Mouse (Mus musculus) limb, embryonic 14.5 days (tissue): Measurements from ENCODE around the gene Mrc2. TPM values are rescaled to one million over a fixed set of nuclear protein-coding genes. Genes with fewer than 3 reads are reported as not detected.

Experiments
- ATAC-seq: fragments of 200-750 bp; cut with Nextera tagmentation; 2 replicates; pipeline ENCODE4 v1.8.0; 2017; ENCODE audit warnings: low read depth, moderate number of reproducible peaks, moderate TSS enrichment; ENCODE audit not compliant: low FRiP score
- DNase-seq: peaks from one replicate; pipeline ENCODE4 v3.0.0-alpha.2; 2015; ENCODE audit warnings: low spot score
- H3K27ac ChIP-seq: fragments of 300-500 bp; sonication (generic); replicated peaks from 2 replicates; pipeline ENCODE4 v1.5.1; 2014; ENCODE audit warnings: low read depth, mild to moderate bottlenecking, low read length, moderate library complexity, mixed read lengths
- H3K27me3 ChIP-seq: fragments of 300-500 bp; sonication (generic); 2 replicates; pipeline ENCODE4 v1.6.1; 2014; ENCODE audit warnings: low read length, mixed read lengths; ENCODE audit not compliant: control insufficient read depth, insufficient read depth
- H3K36me3 ChIP-seq: fragments of 300-500 bp; sonication (generic); 2 replicates; pipeline ENCODE4 v1.6.1; 2014; ENCODE audit warnings: mild to moderate bottlenecking, low read length, moderate library complexity, mixed read lengths; ENCODE audit not compliant: control insufficient read depth, insufficient read depth
- H3K4me1 ChIP-seq: fragments of 300-500 bp; sonication (generic); 2 replicates; pipeline ENCODE4 v1.6.1; 2014; ENCODE audit warnings: antibody characterized with exemption, low read length, mixed read lengths; ENCODE audit not compliant: control insufficient read depth, insufficient read depth
- H3K4me2 ChIP-seq: fragments of 300-500 bp; sonication (generic); replicated peaks from 2 replicates; pipeline ENCODE4 v1.6.1; 2014; ENCODE audit warnings: low read depth, mild to moderate bottlenecking, low read length, moderate library complexity; ENCODE audit not compliant: severe bottlenecking
- H3K4me3 ChIP-seq: fragments of 300-500 bp; sonication (generic); replicated peaks from 2 replicates; pipeline ENCODE4 v1.5.1; 2014; ENCODE audit warnings: low read length
- H3K9ac ChIP-seq: fragments of 300-500 bp; sonication (generic); 2 replicates; pipeline ENCODE4 v1.6.1; 2014; ENCODE audit warnings: mild to moderate bottlenecking, low read depth, low read length, moderate library complexity; ENCODE audit not compliant: severe bottlenecking
- H3K9me3 ChIP-seq: fragments of 300-500 bp; sonication (generic); 2 replicates; pipeline ENCODE4 v1.6.1; 2016; ENCODE audit warnings: low read length; ENCODE audit not compliant: control insufficient read depth
- POLR2A ChIP-seq: fragments of 200-500 bp; IDR thresholded peaks from 2 replicates; pipeline ENCODE4 v1.8.0; 2012; ENCODE audit warnings: inconsistent platforms, mild to moderate bottlenecking, moderate library complexity, borderline replicate concordance; ENCODE audit not compliant: insufficient read depth, insufficient read length; ENCODE audit errors: extremely low read depth
- WGBS: fragments of 180-500 bp; shearing (Covaris S2); extraction: QIAGEN DNeasy Blood & Tissue Kit; methylation state at CpG from one replicate; pipeline ENCODE4 v1.1.7; 2014; 5-methylcytosine and 5-hydroxymethylcytosine counted together
- polyA plus RNA-seq, 2 experiments: library from polyadenylated mRNA; depleted of rRNA in 1 of 2; stranded (reverse) in 1 of 2; unstranded in 1 of 2; fragments of >200 nt; fragmentation: Nextera tagmentation in 1 of 2; extraction: Ambion mirVana in 1 of 2; gene quantifications; 2 replicates each; pipeline versions ENCODE4 v1.2.1 to v1.2.3; 2012 to 2014

Gene Mrc2
- polyA plus RNA-seq, 2 experiments = 26.4 to 98.5 TPM

GRCm38 (mm10) chr11:105390290-105390689 is 97.8 kb downstream of the Mrc2 start:
- Histone ChIP-seq H3K4me1 (no peaks in the 10 kb centered on the region), H3K27me3 (no peaks in the 10 kb centered on the region), H3K9ac (no peak overlapping the region), H3K9me3 (0 out of 2 replicates have a peak, but pooled peaks cover 4% of the 10 kb centered on the region), H3K4me3 (no peak overlapping the region), H3K4me2 (no peak overlapping the region), H3K27ac (no peak overlapping the region), H3K36me3 (no peaks in the 10 kb centered on the region)
- TF ChIP-seq POLR2A = no peak
- no peak for DNase-seq
- WGBS = 90% methylated on average over 7 of the region's 7 CpGs
- no peak for ATAC-seq

Other genes starting within 250 kb of the Mrc2 start
- 0.16 TPM in 1 of 2 replicates, not detected in the other for gene Efcab3, start 229.1 kb upstream of the Mrc2 start, polyA plus RNA-seq (2012; rRNA removed)
- gene Efcab3, start 229.1 kb upstream of the Mrc2 start, polyA plus RNA-seq (2014; fragmentation: Nextera tagmentation; extraction: Ambion mirVana) = 0.15 TPM in 1 of 2 replicates, not detected in the other
- 41.4 and 46.7 TPM in 2 replicates for gene Mettl2, start 166.2 kb upstream of the Mrc2 start, polyA plus RNA-seq (2012; rRNA removed)
- gene Mettl2, start 166.2 kb upstream of the Mrc2 start, polyA plus RNA-seq (2014; fragmentation: Nextera tagmentation; extraction: Ambion mirVana) = 31.9 and 41.4 TPM in 2 replicates
- not detected in 2 replicates for gene Gm10842, start 145.8 kb upstream of the Mrc2 start, polyA plus RNA-seq (2012; rRNA removed)
- not detected in 2 replicates for gene Gm10842, start 145.8 kb upstream of the Mrc2 start, polyA plus RNA-seq (2014; fragmentation: Nextera tagmentation; extraction: Ambion mirVana)
- 41.0 and 49.9 TPM in 2 replicates for gene Tlk2, start 113.8 kb upstream of the Mrc2 start, polyA plus RNA-seq (2012; rRNA removed)
- gene Tlk2, start 113.8 kb upstream of the Mrc2 start, polyA plus RNA-seq (2014; fragmentation: Nextera tagmentation; extraction: Ambion mirVana) = 27.8 and 29.6 TPM in 2 replicates
- 0.18 and 0.28 TPM in 2 replicates for gene March10, start 164.1 kb downstream of the Mrc2 start, polyA plus RNA-seq (2012; rRNA removed)
- gene March10, start 164.1 kb downstream of the Mrc2 start, polyA plus RNA-seq (2014; fragmentation: Nextera tagmentation; extraction: Ambion mirVana) = not detected in 2 replicates